20 mouse cellular contexts compared by ENCODE assay signal in genomic region chr15:26366511-26366910, GRCm38 (mm10). TPM values are rescaled to one million over a fixed set of nuclear protein-coding genes. Genes with fewer than 3 reads are reported as not detected.
DNase-seq lines count a peak whose midpoint lies in the region; TF ChIP-seq lines count a peak whose summit lies in the region.
"Had no signal": no experiment of that assay in that cellular context is flagged by ENCODE, and none has a peak within 500 bp of the region (broad histone marks: within the 10 kb centered on the region; RNA-seq: fewer than 3 reads in every experiment).

No protein-coding gene starts in this region.

- H3K4me2 ChIP-seq in CH12.LX (ENCODE audit: insufficient read depth, low read depth, poor library complexity, severe bottlenecking): no peak overlapping the region
- H3K4me2 ChIP-seq: embryonic facial prominence, embryonic 12.5 days; forebrain, embryonic 13.5 days; forebrain, embryonic 15.5 days had no signal

- intact Hi-C loops in heart, adult 2 months (cut with DNase I): no loop called here

- peaks cover 2 to 24% of the 10 kb centered on the region in 2 experiments for H3K4me1 ChIP-seq in CH12.LX (ENCODE audit: control insufficient read depth in 1 of 2, insufficient read depth in 2 of 2)
- H3K4me1 ChIP-seq in heart, adult 2 months (ENCODE audit: control insufficient read depth, insufficient read depth, low read length): no peaks in the 10 kb centered on the region
- H3K4me1 ChIP-seq: embryonic facial prominence, embryonic 12.5 days had no signal

- peak; percentile 23 for DNase-seq in adrenal gland, postnatal 14 days
- DNase-seq in adrenal gland, adult 8-10 months: no peak
- DNase-seq in kidney, postnatal 10 days: peak; percentile 7
- no peak for DNase-seq in kidney, postnatal 36 days
- peak; percentile 48 for DNase-seq in 3T3-L1 (ENCODE audit: low read depth, low spot score)
- DNase-seq in CH12.LX (ENCODE audit: extremely low read depth): peak; percentile 52
- DNase-seq in cerebellum, adult 18-20 months: no peak
- DNase-seq in heart, adult 2 months: no peak
- DNase-seq: adrenal gland, adult 2 months; adrenal gland, postnatal 25 days; cerebellum, adult 11 months; cerebellum, adult 2 months; cerebellum, adult 9-10 months; cerebellum, postnatal 25 days; forebrain, postnatal 0 days had no signal

- TF ChIP-seq POLR2A in CH12.LX (IDR thresholded peaks at IDR 0.05; ENCODE audit: low read depth, low read length): no peak
- TF ChIP-seq POLR2A in heart, adult 2 months (IDR thresholded peaks at IDR 0.05; ENCODE audit: insufficient read depth, low read depth, low read length): no peak

- H3K4me3 ChIP-seq in CH12.LX (replicated peaks in 1 of 3; ENCODE audit: low read depth in 2 of 3, low read length in 2 of 3, poor library complexity in 1 of 3): no peak overlapping the region
- no peak overlapping the region for H3K4me3 ChIP-seq in heart, adult 2 months
- H3K4me3 ChIP-seq: embryonic facial prominence, embryonic 10.5 days; embryonic facial prominence, embryonic 12.5 days; forebrain, embryonic 13.5 days; forebrain, embryonic 15.5 days had no signal

- no peaks in the 10 kb centered on the region for H3K79me2 ChIP-seq in CH12.LX (replicated peaks; ENCODE audit: control insufficient read depth, extremely low read depth, insufficient read depth, poor library complexity, severe bottlenecking)
- no peaks in the 10 kb centered on the region for H3K79me2 ChIP-seq in heart, adult 2 months (replicated peaks; ENCODE audit: control insufficient read depth, insufficient read depth, low read length)

- in situ Hi-C loops in CH12.LX (cut with MboI; ENCODE audit: low pct_ligation_motif_present, low pct_unique_long_range_greater_than_20kb, low sequenced_read_pairs): no loop called here

- no peaks in the 10 kb centered on the region for H3K36me3 ChIP-seq in CH12.LX (replicated peaks in 1 of 2; ENCODE audit: control insufficient read depth in 1 of 2, insufficient read depth in 1 of 2, low read length in 1 of 2)
- H3K36me3 ChIP-seq in heart, adult 2 months (ENCODE audit: control insufficient read depth, insufficient read depth, low read length): no peaks in the 10 kb centered on the region
- H3K36me3 ChIP-seq: embryonic facial prominence, embryonic 10.5 days; embryonic facial prominence, embryonic 12.5 days; forebrain, embryonic 15.5 days; G1E had no signal

- no peaks in the 10 kb centered on the region for H3K27me3 ChIP-seq in CH12.LX (replicated peaks)
- no peaks in the 10 kb centered on the region for H3K27me3 ChIP-seq in heart, adult 2 months (ENCODE audit: control insufficient read depth, insufficient read depth, low read length)
- H3K27me3 ChIP-seq: embryonic facial prominence, embryonic 12.5 days; forebrain, embryonic 13.5 days; forebrain, embryonic 15.5 days had no signal

- H3K27ac ChIP-seq in CH12.LX (ENCODE audit: insufficient read depth, low read depth): no peak overlapping the region
- H3K27ac ChIP-seq in heart, adult 2 months: no peak overlapping the region
- H3K27ac ChIP-seq: embryonic facial prominence, embryonic 10.5 days; embryonic facial prominence, embryonic 12.5 days; forebrain, embryonic 13.5 days; forebrain, embryonic 15.5 days had no signal

- H3K9ac ChIP-seq in CH12.LX (ENCODE audit: insufficient read depth, low read depth): no peak overlapping the region
- H3K9ac ChIP-seq in heart, adult 2 months (ENCODE audit: low read depth, low read length): no peak overlapping the region
- H3K9ac ChIP-seq: embryonic facial prominence, embryonic 12.5 days; forebrain, embryonic 13.5 days; forebrain, embryonic 15.5 days; forebrain, postnatal 0 days had no signal

- dilution Hi-C loops in CH12.LX (cut with MboI; ENCODE audit: extremely low pct_ligation_motif_present, extremely low pct_unique_long_range_greater_than_20kb, low sequenced_read_pairs): no loop called here

- TF ChIP-seq CTCF in CH12.LX (conservative IDR thresholded peaks at IDR 0.05 in 1 of 2, IDR thresholded peaks at IDR 0.05 in 1 of 2; ENCODE audit: low read depth in 2 of 2, low read length in 2 of 2): no peak
- TF ChIP-seq CTCF in heart, adult 2 months (IDR thresholded peaks at IDR 0.05): no peak

- 66% methylated on average over 5 of the region's 5 CpGs for WGBS in heart, adult 2 months

- no peak for TF ChIP-seq EP300 in CH12.LX (IDR thresholded peaks at IDR 0.05; ENCODE audit: low read length)
- TF ChIP-seq EP300 in heart, adult 2 months (IDR thresholded peaks at IDR 0.05; ENCODE audit: insufficient read depth, low read depth, low read length): no peak

- no peak for TF ChIP-seq RAD21 in CH12.LX (IDR thresholded peaks at IDR 0.05; ENCODE audit: low read depth, low read length)

- H3K9me3 ChIP-seq in CH12.LX (replicated peaks; ENCODE audit: low read length): no peaks in the 10 kb centered on the region
- H3K9me3 ChIP-seq: embryonic facial prominence, embryonic 10.5 days; embryonic facial prominence, embryonic 12.5 days; forebrain, embryonic 13.5 days; forebrain, embryonic 15.5 days; G1E had no signal

TF ChIP-seq in CH12.LX, 34 proteins besides CTCF, POLR2A, EP300 and RAD21:
- no peak for TF ChIP-seq USF1 (IDR thresholded peaks at IDR 0.05; ENCODE audit: low read depth, low read length)
- no peak for TF ChIP-seq MAFK (IDR thresholded peaks at IDR 0.05; ENCODE audit: insufficient replicate concordance, low read length)
- TF ChIP-seq KAT2A (IDR thresholded peaks at IDR 0.05; ENCODE audit: insufficient replicate concordance, low read length): no peak
- no peak for TF ChIP-seq ETS1 (conservative IDR thresholded peaks at IDR 0.05; ENCODE audit: low read depth, low read length)
- no peak for TF ChIP-seq E2F4 (IDR thresholded peaks at IDR 0.05; ENCODE audit: insufficient replicate concordance, low read depth, low read length)
- TF ChIP-seq CHD1 (IDR thresholded peaks at IDR 0.05; ENCODE audit: low read depth, low read length): no peak
- TF ChIP-seq ZKSCAN1 (IDR thresholded peaks at IDR 0.05; ENCODE audit: borderline replicate concordance, low read depth, low read length): no peak
- no peak for TF ChIP-seq RCOR1 (conservative IDR thresholded peaks at IDR 0.05; ENCODE audit: low read depth, low read length)
- no peak for TF ChIP-seq JUND (conservative IDR thresholded peaks at IDR 0.05; ENCODE audit: low read depth, low read length)
- TF ChIP-seq MAX (IDR thresholded peaks at IDR 0.05; ENCODE audit: low read length): no peak
- no peak for TF ChIP-seq ZC3H11A (IDR thresholded peaks at IDR 0.05; ENCODE audit: low read depth, low read length)

RNA-seq across cellular contexts. Expression of gene March11, which starts 57.7 kb away (rescaled TPM):
- total RNA-seq in adrenal gland, postnatal 14 days (2021): 1.1 and 1.2 TPM in 2 replicates
- under 1 TPM; 0.51 to 0.90 (median 0.75) TPM for total RNA-seq in adrenal gland, adult 8-10 months (2022)
- total RNA-seq in CH12.LX (2012; rRNA removed) (not detected in 2 replicates), CH12.LX (2014; rRNA removed) (not detected in 2 replicates)
- polyA plus RNA-seq in CH12.LX (2012; ENCODE audit: insufficient read length, low read depth): not detected in 2 replicates
- total RNA-seq in heart, adult 2 months (2021): under 1 TPM; 0.18 to 0.25 TPM
- polyA plus RNA-seq in heart, adult 2 months (2012; rRNA removed): 0.47 and 0.74 TPM in 2 replicates
- polyA plus RNA-seq: G1E had no signal

Comparison
In these comparisons a context has a peak if more than half of its experiments do, and no peak if none do; other contexts are left out.
1. DNase-seq: peak in adrenal gland, postnatal 14 days (single experiment), kidney, postnatal 10 days (single experiment), 3T3-L1 (single experiment) and CH12.LX (single experiment); none in adrenal gland, adult 8-10 months (single experiment), kidney, postnatal 36 days (0 of 2), cerebellum, adult 18-20 months (0 of 2) and heart, adult 2 months (0 of 2).